Mouse (Mus musculus): Measurements from ENCODE around the gene Sox5. TPM values are rescaled to one million over a fixed set of nuclear protein-coding genes. Genes with fewer than 3 reads are reported as not detected.

Sox5 gene
- polyA plus RNA-seq, 1 experiment = 2.5 TPM

- no peak for TF ChIP-seq CTCF (IDR thresholded peaks at IDR 0.05; ENCODE audit: extremely low read depth, insufficient read depth, insufficient read length, insufficient replicate concordance)
- TF ChIP-seq POLR2A (IDR thresholded peaks at IDR 0.05; ENCODE audit: low read depth, low read length) = no peak
Measured at GRCm38 (mm10) chr6:144048201-144048924, 733.4 kb downstream of the Sox5 start.

DNA sequence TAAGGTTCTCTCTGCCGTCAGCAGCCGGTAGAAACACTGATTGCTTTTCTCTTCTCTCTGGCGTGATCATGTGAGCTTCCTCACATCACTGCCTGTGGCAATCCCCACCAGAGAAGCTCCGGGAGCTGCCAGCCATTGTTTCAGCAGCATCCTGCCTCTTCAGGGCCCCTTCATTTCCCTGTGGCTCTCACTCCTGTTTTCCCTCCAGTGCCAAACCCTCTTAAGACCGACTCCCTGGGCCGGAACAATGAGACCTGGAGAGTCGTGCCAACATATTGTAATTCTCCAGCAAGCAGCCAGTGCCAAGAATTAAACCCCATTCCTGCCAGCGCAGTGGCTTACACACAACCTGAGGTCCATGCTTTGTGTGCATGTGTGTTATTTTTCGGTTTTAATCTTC, 736.3 kb downstream of the Sox5 start:
- H3K4me1 ChIP-seq (ENCODE audit: control insufficient read depth, insufficient read depth, insufficient read length) = no peaks in the 10 kb centered on the region
- no peak overlapping the region for H3K4me3 ChIP-seq (ENCODE audit: extremely low read depth, insufficient read depth, insufficient read length)
- no peak for DNase-seq (ENCODE audit: low read depth in 1 of 2, low spot score in 2 of 2)
- 80% methylated on average over 9 of the region's 9 CpGs for WGBS
- no peak overlapping the region for H3K27ac ChIP-seq (ENCODE audit: insufficient read depth, low read length)
- no peaks in the 10 kb centered on the region for H3K36me3 ChIP-seq (ENCODE audit: control insufficient read depth, insufficient read depth, low read length)
- TF ChIP-seq POLR2A (IDR thresholded peaks at IDR 0.05; ENCODE audit: low read depth, low read length) (no peak), CTCF (IDR thresholded peaks at IDR 0.05; ENCODE audit: extremely low read depth, insufficient read depth, insufficient read length, insufficient replicate concordance) (no peak)
- no peaks in the 10 kb centered on the region for H3K27me3 ChIP-seq (ENCODE audit: control insufficient read depth, insufficient read depth, low read length)

More at GRCm38 (mm10) chr6:144048201-144048924, 733.4 kb downstream of the Sox5 start:
- no peak overlapping the region for H3K4me3 ChIP-seq (ENCODE audit: extremely low read depth, insufficient read depth, insufficient read length)
- no peak overlapping the region for H3K27ac ChIP-seq (ENCODE audit: insufficient read depth, low read length)
- DNase-seq (ENCODE audit: low read depth in 1 of 2, low spot score in 2 of 2) = no peak
- no peaks in the 10 kb centered on the region for H3K4me1 ChIP-seq (ENCODE audit: control insufficient read depth, insufficient read depth, insufficient read length)
- no peaks in the 10 kb centered on the region for H3K36me3 ChIP-seq (ENCODE audit: control insufficient read depth, insufficient read depth, low read length)
- H3K27me3 ChIP-seq (ENCODE audit: control insufficient read depth, insufficient read depth, low read length) = no peaks in the 10 kb centered on the region
- WGBS = 82% methylated on average over 3 of the region's 3 CpGs

DNA sequence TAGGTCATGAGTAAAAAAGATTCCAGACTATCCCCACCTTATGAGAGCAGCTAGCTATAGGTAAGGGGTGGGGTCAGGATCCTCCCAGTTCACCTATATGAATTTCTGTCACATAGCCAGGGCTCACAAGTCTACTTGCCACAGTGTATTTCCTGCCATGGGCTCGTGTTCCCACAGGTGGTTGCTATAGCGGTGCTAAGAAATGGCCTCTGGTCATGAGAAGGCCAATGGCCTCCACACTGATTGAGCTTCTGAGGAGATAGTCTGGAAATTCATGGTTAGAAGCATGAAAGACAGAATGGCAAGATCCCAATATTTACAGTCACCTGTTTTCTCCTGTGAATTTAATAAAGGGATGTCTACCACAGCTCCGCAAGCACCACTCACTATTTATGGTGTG, 737.4 kb downstream of the Sox5 start:
- Histone ChIP-seq H3K27me3 (ENCODE audit: control insufficient read depth, insufficient read depth, low read length) (no peaks in the 10 kb centered on the region), H3K4me1 (ENCODE audit: control insufficient read depth, insufficient read depth, insufficient read length) (no peaks in the 10 kb centered on the region), H3K27ac (ENCODE audit: insufficient read depth, low read length) (no peak overlapping the region), H3K36me3 (ENCODE audit: control insufficient read depth, insufficient read depth, low read length) (no peaks in the 10 kb centered on the region), H3K4me3 (ENCODE audit: extremely low read depth, insufficient read depth, insufficient read length) (no peak overlapping the region)
- no peak for DNase-seq (ENCODE audit: low read depth in 1 of 2, low spot score in 2 of 2)
- WGBS = 89% methylated on average over 3 of the region's 3 CpGs
- no peak for TF ChIP-seq POLR2A (IDR thresholded peaks at IDR 0.05; ENCODE audit: low read depth, low read length)
- TF ChIP-seq CTCF (IDR thresholded peaks at IDR 0.05; ENCODE audit: extremely low read depth, insufficient read depth, insufficient read length, insufficient replicate concordance) = no peak

GRCm38 (mm10) chr6:144042936-144043335, 738.8 kb downstream of the Sox5 start:
- H3K27me3 ChIP-seq (ENCODE audit: control insufficient read depth, insufficient read depth, low read length) = no peaks in the 10 kb centered on the region

GRCm38 (mm10) chr6:144041941-144042340, 739.8 kb downstream of the Sox5 start:
- no peak overlapping the region for H3K4me3 ChIP-seq (ENCODE audit: extremely low read depth, insufficient read depth, insufficient read length)
- H3K36me3 ChIP-seq (ENCODE audit: control insufficient read depth, insufficient read depth, low read length) = no peaks in the 10 kb centered on the region
- H3K27ac ChIP-seq (ENCODE audit: insufficient read depth, low read length) = no peak overlapping the region
- H3K27me3 ChIP-seq (ENCODE audit: control insufficient read depth, insufficient read depth, low read length) = no peaks in the 10 kb centered on the region
- 93% methylated on average over 9 of the region's 9 CpGs for WGBS
- no peaks in the 10 kb centered on the region for H3K4me1 ChIP-seq (ENCODE audit: control insufficient read depth, insufficient read depth, insufficient read length)
- DNase-seq (ENCODE audit: low read depth in 1 of 2, low spot score in 2 of 2) = no peak
- TF ChIP-seq POLR2A (IDR thresholded peaks at IDR 0.05; ENCODE audit: low read depth, low read length) = no peak
- TF ChIP-seq CTCF (IDR thresholded peaks at IDR 0.05; ENCODE audit: extremely low read depth, insufficient read depth, insufficient read length, insufficient replicate concordance) = no peak

More at GRCm38 (mm10) chr6:144042936-144043335, 738.8 kb downstream of the Sox5 start:
- WGBS = 91% methylated on average over 5 of the region's 5 CpGs
- Histone ChIP-seq H3K36me3 (ENCODE audit: control insufficient read depth, insufficient read depth, low read length) (no peaks in the 10 kb centered on the region), H3K4me3 (ENCODE audit: extremely low read depth, insufficient read depth, insufficient read length) (no peak overlapping the region), H3K4me1 (ENCODE audit: control insufficient read depth, insufficient read depth, insufficient read length) (no peaks in the 10 kb centered on the region), H3K27ac (ENCODE audit: insufficient read depth, low read length) (no peak overlapping the region)
- DNase-seq (ENCODE audit: low read depth in 1 of 2, low spot score in 2 of 2) = no peak
- no peak for TF ChIP-seq CTCF (IDR thresholded peaks at IDR 0.05; ENCODE audit: extremely low read depth, insufficient read depth, insufficient read length, insufficient replicate concordance)
- no peak for TF ChIP-seq POLR2A (IDR thresholded peaks at IDR 0.05; ENCODE audit: low read depth, low read length)

DNA sequence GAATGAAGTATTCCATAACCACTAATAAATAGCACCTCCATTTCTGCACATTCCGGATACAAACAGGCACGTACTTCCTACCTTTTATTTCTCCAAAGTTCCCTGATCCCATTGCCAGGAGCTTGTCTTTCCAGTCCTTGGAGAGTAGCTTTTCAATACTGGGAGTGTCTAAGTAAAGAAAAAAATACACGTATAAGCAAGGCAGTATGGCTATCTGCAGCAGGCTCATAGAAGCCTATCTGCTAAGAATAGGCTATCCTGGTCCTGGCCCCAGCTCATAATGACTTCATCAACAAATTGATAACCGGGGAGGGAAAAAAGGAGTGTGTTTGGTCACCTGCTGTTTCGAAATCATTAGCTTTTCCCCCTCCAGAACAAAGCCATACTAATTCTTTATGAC, 740.6 kb downstream of the Sox5 start:
- Histone ChIP-seq H3K4me1 (ENCODE audit: control insufficient read depth, insufficient read depth, insufficient read length) (no peaks in the 10 kb centered on the region), H3K36me3 (ENCODE audit: control insufficient read depth, insufficient read depth, low read length) (no peaks in the 10 kb centered on the region), H3K27me3 (ENCODE audit: control insufficient read depth, insufficient read depth, low read length) (no peaks in the 10 kb centered on the region), H3K27ac (ENCODE audit: insufficient read depth, low read length) (no peak overlapping the region), H3K4me3 (ENCODE audit: extremely low read depth, insufficient read depth, insufficient read length) (no peak overlapping the region)
- WGBS = 87% methylated on average over 5 of the region's 5 CpGs
- TF ChIP-seq CTCF (IDR thresholded peaks at IDR 0.05; ENCODE audit: extremely low read depth, insufficient read depth, insufficient read length, insufficient replicate concordance) = no peak
- no peak for TF ChIP-seq POLR2A (IDR thresholded peaks at IDR 0.05; ENCODE audit: low read depth, low read length)
- DNase-seq (ENCODE audit: low read depth in 1 of 2, low spot score in 2 of 2) = no peak

GRCm38 (mm10) chr6:144040349-144040748, 741.4 kb downstream of the Sox5 start:
- no peaks in the 10 kb centered on the region for H3K4me1 ChIP-seq (ENCODE audit: control insufficient read depth, insufficient read depth, insufficient read length)
- H3K27ac ChIP-seq (ENCODE audit: insufficient read depth, low read length) = no peak overlapping the region
- 94% methylated on average over 7 of the region's 7 CpGs for WGBS
- no peak for TF ChIP-seq POLR2A (IDR thresholded peaks at IDR 0.05; ENCODE audit: low read depth, low read length)
- TF ChIP-seq CTCF (IDR thresholded peaks at IDR 0.05; ENCODE audit: extremely low read depth, insufficient read depth, insufficient read length, insufficient replicate concordance) = no peak
- DNase-seq (ENCODE audit: low read depth in 1 of 2, low spot score in 2 of 2) = no peak
- no peak overlapping the region for H3K4me3 ChIP-seq (ENCODE audit: extremely low read depth, insufficient read depth, insufficient read length)
- no peaks in the 10 kb centered on the region for H3K36me3 ChIP-seq (ENCODE audit: control insufficient read depth, insufficient read depth, low read length)
- no peaks in the 10 kb centered on the region for H3K27me3 ChIP-seq (ENCODE audit: control insufficient read depth, insufficient read depth, low read length)

All from spleen, adult 2 months (tissue).